Mouse (Mus musculus): ENCODE results near the gene Pla2g15.
A peak's percentile ranks its signal among the peaks of the same experiment; 100 is the strongest.

Gene Pla2g15

DNA sequence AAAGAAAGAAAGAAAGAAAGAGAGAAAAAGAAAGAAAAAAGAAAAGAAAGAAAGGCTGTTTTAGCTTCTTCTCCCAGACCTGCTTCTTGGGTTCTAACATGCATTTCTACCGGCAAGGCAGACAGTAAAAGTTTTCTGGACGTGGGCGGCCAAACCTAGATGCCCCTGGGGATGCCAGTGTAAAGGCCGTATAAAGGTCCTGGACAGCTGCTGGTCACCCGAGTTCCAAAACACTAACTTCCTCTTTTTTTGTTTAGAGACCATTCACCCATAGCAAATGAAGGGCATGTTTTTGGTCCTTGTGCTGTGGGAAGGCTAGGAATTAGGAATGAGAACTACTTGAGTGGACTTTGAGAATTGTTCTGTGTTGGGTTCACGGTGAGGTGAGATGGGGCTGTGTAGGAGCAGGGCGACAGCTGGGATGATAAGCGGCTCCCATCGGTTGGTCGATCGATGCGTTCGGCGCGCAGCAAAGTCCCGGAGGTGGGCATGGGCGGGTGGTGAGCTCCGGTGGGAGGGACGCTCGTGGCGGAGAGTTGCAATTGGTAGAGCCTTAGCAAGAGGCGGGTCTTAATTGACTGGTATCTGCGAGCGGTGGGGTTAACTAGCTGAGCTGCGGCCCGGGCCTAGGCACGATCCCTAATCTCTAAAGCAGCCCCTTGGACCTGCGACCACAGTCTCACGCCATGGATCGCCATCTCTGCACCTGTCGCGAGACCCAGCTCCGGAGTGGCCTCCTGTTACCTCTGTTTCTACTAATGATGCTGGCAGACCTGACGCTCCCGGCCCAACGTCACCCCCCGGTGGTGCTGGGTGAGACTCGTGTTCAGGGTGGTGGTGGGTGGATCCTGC lies at the start of gene Pla2g15:
Pla2g15 (plus strand) TSS at position 599 of the 852 bp plus-strand sequence.
- DNase-seq (ENCODE audit: low spot score), result peak; percentile 94

DNA sequence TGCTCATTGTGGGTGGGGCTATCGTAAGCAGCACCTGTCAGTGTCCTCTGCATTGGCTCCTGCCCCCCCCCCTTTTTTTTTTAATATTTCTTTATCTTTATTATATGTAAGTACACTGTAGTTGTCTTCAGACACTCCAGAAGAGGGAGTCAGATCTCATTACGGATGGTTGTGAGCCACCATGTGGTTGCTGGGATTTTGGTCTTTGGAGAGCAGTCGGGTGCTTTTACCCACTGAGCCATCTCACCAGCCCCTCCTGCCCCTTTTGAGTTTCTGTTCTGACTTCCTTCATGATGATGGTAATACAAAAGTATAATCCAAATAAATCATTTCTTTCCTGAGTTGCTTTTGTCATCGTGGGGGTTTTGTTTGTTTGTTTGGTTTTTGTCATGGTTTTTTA lies 47.9 kb upstream of the Pla2g15 start:
- no peak for DNase-seq (ENCODE audit: low spot score)

- no peak for DNase-seq (ENCODE audit: low spot score)
Measured at GRCm38 (mm10) chr8:106103888-106104287, 46.3 kb upstream of the Pla2g15 start.

DNA sequence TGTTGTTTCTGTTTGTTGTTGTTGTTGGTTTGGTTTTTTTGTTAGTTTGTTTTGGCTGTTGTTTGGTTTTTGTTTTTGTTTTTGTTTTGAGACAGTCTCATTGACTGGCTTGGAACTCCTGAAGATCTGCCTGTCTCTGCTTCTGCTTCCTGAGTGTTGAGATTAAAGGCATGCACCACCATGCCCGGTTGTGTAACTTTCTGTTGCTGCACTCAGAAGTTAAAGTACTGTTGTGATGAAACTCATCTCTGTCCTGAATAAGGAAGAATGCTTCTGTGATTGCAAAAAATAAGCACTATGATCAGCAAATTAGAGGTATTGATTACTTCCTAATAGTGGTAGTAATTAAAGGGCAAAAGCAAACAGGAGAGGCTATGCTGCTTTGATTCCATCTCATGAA lies 44.0 kb upstream of the Pla2g15 start:
- no peak for DNase-seq (ENCODE audit: low spot score)

GRCm38 (mm10) chr8:106108080-106108479 lies 42.1 kb upstream of the Pla2g15 start:
- no peak for DNase-seq (ENCODE audit: low spot score)

DNA sequence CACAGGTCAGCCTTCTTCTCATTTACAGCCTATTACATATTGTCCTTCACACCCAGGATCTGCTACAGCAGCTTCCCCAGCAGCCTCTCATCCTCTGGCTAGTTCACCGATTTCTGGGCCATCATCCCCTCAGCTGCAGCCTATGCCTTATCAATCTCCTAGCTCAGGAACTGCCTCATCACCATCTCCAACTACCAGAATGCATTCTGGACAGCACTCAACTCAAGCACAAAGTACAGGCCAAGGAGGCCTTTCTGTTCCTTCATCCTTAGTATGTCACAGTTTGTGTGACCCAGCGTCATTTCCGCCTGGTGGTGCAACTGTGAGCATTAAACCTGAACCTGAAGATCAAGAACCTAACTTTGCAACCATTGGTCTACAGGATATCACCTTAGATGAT lies 41.5 kb upstream of the Pla2g15 start:
- DNase-seq (ENCODE audit: low spot score), result no peak

DNA sequence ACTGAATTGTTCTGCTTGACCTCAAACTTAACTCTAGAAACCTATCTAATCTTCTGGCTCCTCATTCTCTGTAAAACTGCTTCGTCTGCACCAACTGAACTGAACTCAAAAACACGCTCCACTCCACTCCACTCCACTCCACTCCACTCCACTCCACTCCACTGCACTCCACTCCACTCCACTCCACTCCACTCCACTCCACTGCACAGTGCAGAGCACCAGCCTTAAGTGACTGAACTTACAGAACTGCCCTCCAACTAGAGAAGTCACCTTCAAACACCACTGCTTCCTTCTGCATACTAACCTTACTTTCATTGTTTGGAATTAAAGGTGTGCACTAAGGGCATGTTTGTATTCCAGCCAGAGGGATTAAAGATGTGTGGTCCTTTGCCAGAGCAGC lies 38.2 kb upstream of the Pla2g15 start:
- no peak for DNase-seq (ENCODE audit: low spot score)

DNA sequence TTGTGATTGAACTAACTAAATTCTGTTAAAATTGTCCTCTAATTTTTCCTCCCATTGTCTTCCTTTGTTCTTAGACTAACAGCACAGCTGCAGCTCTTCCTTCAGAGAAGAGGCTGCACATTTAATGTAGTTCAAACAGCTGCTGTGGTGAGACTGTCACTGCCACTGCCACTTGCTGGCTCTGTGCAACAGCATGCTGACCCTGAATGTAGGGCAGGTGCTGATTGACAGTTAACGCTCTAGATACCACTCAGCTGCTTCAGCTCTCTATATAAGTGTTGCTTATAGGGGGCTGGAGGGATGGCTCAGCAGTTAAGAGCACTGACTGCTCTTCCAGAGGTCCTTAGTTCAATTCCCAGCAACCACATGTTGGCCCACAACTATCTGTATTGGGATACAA lies 37.7 kb upstream of the Pla2g15 start:
- peak; percentile 61 for DNase-seq (ENCODE audit: low spot score)

DNA sequence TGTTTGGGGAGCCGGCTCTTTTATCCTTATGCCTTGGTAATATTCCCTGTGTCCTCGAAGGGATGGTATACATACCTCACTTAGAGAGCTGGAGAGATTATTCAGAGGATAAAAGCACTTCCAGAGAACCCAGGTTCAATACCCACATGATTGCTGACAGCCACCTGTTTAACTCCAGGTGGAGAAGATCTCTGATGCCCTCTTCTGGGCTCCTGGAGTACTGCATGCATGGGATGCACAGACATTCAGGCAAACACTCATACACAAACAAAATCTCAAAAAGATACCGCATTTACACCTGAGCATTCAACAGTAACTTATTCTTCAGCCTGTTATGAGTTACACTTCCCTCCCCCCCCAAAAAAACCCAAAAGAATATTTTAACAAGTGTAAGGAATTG lies 34.3 kb upstream of the Pla2g15 start:
- peak; percentile 38 for DNase-seq (ENCODE audit: low spot score)

GRCm38 (mm10) chr8:106123443-106123842 lies 26.8 kb upstream of the Pla2g15 start:
- DNase-seq (ENCODE audit: low spot score), result no peak

- no peak for DNase-seq (ENCODE audit: low spot score)
Measured at GRCm38 (mm10) chr8:106126055-106126454, 24.1 kb upstream of the Pla2g15 start.

GRCm38 (mm10) chr8:106127054-106127453 lies 23.1 kb upstream of the Pla2g15 start:
- DNase-seq (ENCODE audit: low spot score), result no peak

- DNase-seq (ENCODE audit: low spot score), result no peak
Measured at GRCm38 (mm10) chr8:106127882-106128410, 22.3 kb upstream of the Pla2g15 start.

- no peak for DNase-seq (ENCODE audit: low spot score)
Measured at GRCm38 (mm10) chr8:106129232-106129930, 20.8 kb upstream of the Pla2g15 start.

GRCm38 (mm10) chr8:106129997-106130396 lies 20.2 kb upstream of the Pla2g15 start:
- no peak for DNase-seq (ENCODE audit: low spot score)

GRCm38 (mm10) chr8:106130505-106130904 lies 19.7 kb upstream of the Pla2g15 start:
- no peak for DNase-seq (ENCODE audit: low spot score)

DNA sequence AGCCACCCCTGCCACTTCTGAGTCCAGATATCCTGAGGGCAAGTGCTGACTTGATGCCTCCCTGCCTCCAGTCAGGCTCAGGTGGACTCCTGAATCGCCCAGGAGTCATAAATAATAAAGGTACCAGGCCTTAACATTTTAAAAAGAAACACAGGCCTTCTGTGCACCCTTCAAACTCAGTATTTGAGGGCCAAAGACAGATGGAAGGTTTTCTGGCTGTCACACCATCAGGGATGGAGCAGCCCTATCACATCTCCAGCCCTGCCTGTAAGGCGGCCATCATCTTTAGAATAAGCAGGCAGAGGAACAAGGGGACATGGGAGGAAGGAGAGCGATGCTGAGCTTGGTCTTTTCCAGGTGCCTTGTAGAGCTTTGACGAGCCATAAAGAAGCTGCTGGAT lies 19.2 kb upstream of the Pla2g15 start:
- no peak for DNase-seq (ENCODE audit: low spot score)

- DNase-seq (ENCODE audit: low spot score), result no peak
Measured at GRCm38 (mm10) chr8:106131488-106132222, 18.5 kb upstream of the Pla2g15 start.

DNA sequence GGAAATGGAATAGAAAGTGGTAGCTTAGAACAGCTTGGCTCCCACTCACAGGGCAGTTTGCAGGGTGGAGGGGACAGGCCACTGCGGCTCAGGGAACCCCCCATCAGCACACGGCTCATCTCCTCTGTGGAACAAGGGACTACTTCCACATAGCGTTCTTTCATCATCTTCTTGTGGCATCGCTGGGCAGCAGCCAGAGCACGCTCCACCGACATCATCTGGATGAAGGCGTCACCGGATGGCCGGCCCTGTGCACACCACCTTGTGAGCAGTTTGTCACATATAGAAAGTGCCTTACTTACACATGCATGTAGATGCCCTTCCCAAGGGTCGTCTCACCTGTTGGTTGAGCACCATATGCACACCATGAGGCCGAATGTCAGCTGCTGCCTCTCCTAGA lies 17.8 kb upstream of the Pla2g15 start:
- no peak for DNase-seq (ENCODE audit: low spot score)

GRCm38 (mm10) chr8:106133526-106133925 lies 16.7 kb upstream of the Pla2g15 start:
- no peak for DNase-seq (ENCODE audit: low spot score)

DNA sequence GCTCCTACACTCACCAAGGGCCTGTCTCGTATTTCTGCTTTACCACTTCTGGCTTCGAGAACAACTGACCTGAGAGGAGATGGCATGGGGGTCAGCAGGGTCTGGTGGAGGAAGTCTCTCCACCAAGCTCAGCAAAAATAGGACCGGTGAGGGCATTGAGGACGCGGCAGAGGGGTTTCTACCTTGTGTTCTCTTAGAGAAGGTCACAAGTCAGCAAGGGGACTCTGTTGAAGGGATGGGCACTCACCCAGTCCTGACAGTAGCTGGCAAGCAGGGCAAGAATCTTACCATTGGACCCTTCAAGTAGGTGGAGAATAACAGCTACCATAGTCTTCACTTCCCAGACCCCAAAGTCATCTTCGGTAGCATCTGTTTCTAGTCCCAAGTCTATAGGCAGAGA lies 16.3 kb upstream of the Pla2g15 start:
- no peak for DNase-seq (ENCODE audit: low spot score)

- DNase-seq (ENCODE audit: low spot score), result peak; percentile 22
Measured at GRCm38 (mm10) chr8:106134751-106135571, 15.2 kb upstream of the Pla2g15 start.
